23 mouse cellular contexts compared by ENCODE assay signal in genomic region chr5:120188541-120188940, GRCm38 (mm10).
A peak's percentile ranks its signal among the peaks of the same experiment; 100 is the strongest.
DNase-seq lines count a peak whose midpoint lies in the region; ATAC-seq lines count a peak whose summit lies in the region.
"Had no signal": no experiment of that assay in that cellular context is flagged by ENCODE, and none has a peak within 500 bp of the region (broad histone marks: within the 10 kb centered on the region; RNA-seq: fewer than 3 reads in every experiment).

No protein-coding gene starts in this region.

- no peak overlapping the region for H3K4me2 ChIP-seq in forebrain, embryonic 14.5 days (ENCODE audit: low read length)
- no peak overlapping the region for H3K4me2 ChIP-seq in forebrain, embryonic 15.5 days (replicated peaks)
- H3K4me2 ChIP-seq in midbrain, embryonic 13.5 days (replicated peaks), result no peak overlapping the region
- no peak overlapping the region for H3K4me2 ChIP-seq in midbrain, embryonic 15.5 days
- H3K4me2 ChIP-seq: limb, embryonic 15.5 days; lung, embryonic 15.5 days; midbrain, embryonic 12.5 days had no signal

- peaks cover 6% of the 10 kb centered on the region for H3K4me1 ChIP-seq in forebrain, embryonic 14.5 days (ENCODE audit: control insufficient read depth, insufficient read depth, low read length)
- peaks cover 36% of the 10 kb centered on the region for H3K4me1 ChIP-seq in forebrain, embryonic 15.5 days
- peaks cover 52% of the 10 kb centered on the region for H3K4me1 ChIP-seq in midbrain, embryonic 13.5 days (replicated peaks)
- H3K4me1 ChIP-seq in midbrain, embryonic 15.5 days, result peaks cover 51% of the 10 kb centered on the region
- H3K4me1 ChIP-seq: lung, embryonic 15.5 days had no signal

- WGBS in forebrain, embryonic 14.5 days, result 48% methylated on average over 7 of the region's 7 CpGs
- WGBS in forebrain, embryonic 15.5 days, result 50% methylated on average over 7 of the region's 7 CpGs
- 75% methylated on average over 7 of the region's 7 CpGs for whole genome bisulfite sequencing in midbrain, embryonic 13.5 days
- 67% methylated on average over 7 of the region's 7 CpGs for WGBS in midbrain, embryonic 15.5 days

- no peaks in the 10 kb centered on the region for H3K27me3 ChIP-seq in forebrain, embryonic 14.5 days (replicated peaks; ENCODE audit: control insufficient read depth, insufficient read depth, low read length)
- no peaks in the 10 kb centered on the region for H3K27me3 ChIP-seq in forebrain, embryonic 15.5 days
- H3K27me3 ChIP-seq in midbrain, embryonic 13.5 days, result no peaks in the 10 kb centered on the region
- H3K27me3 ChIP-seq in midbrain, embryonic 15.5 days (replicated peaks), result no peaks in the 10 kb centered on the region
- H3K27me3 ChIP-seq: limb, embryonic 15.5 days; lung, embryonic 15.5 days had no signal

- DNase-seq in forebrain, embryonic 14.5 days (ENCODE audit: low spot score), result no peak
- DNase-seq in cerebellum, adult 8-10 months, result peak; percentile 86
- DNase-seq in cerebellum, postnatal 36 days, result peak; percentile 88 to 90
- no peak for DNase-seq in embryo, embryonic 10.5 days (ENCODE audit: low spot score)
- DNase-seq in kidney, adult 9 months, result no peak
- DNase-seq: adrenal gland, postnatal 10 days; forebrain, postnatal 0 days; gastrocnemius, postnatal 25 days; kidney, postnatal 4 days; left cerebral cortex, postnatal 4 days; retina, postnatal 1 day; right cerebral cortex, postnatal 25 days; thymus, postnatal 14 days had no signal

- H3K27ac ChIP-seq in forebrain, embryonic 14.5 days (ENCODE audit: low read depth, low read length), result no peak overlapping the region
- H3K27ac ChIP-seq in forebrain, embryonic 15.5 days (replicated peaks), result no peak overlapping the region
- H3K27ac ChIP-seq in midbrain, embryonic 13.5 days, result no peak overlapping the region
- H3K27ac ChIP-seq in midbrain, embryonic 15.5 days, result no peak overlapping the region
- H3K27ac ChIP-seq: heart, adult 2 months; left cerebral cortex, adult 2 months; limb, embryonic 15.5 days; liver, embryonic 14.5 days; lung, embryonic 15.5 days; midbrain, embryonic 12.5 days had no signal

- ATAC-seq in forebrain, embryonic 14.5 days, result 0 out of 2 replicates have a peak, but pooled peaks have one; percentile 8
- no peak for ATAC-seq in forebrain, embryonic 15.5 days (replicated peaks)
- no peak for ATAC-seq in midbrain, embryonic 13.5 days
- ATAC-seq in midbrain, embryonic 15.5 days (replicated peaks), result no peak
- ATAC-seq: forebrain, postnatal 0 days; intestine, postnatal 0 days had no signal

- H3K9ac ChIP-seq in forebrain, embryonic 14.5 days (ENCODE audit: low read length), result no peak overlapping the region
- H3K9ac ChIP-seq in forebrain, embryonic 15.5 days (replicated peaks), result no peak overlapping the region
- H3K9ac ChIP-seq in midbrain, embryonic 13.5 days (replicated peaks), result 0 out of 2 replicates have a peak overlapping the region, but pooled peaks have one; percentile 24
- no peak overlapping the region for H3K9ac ChIP-seq in midbrain, embryonic 15.5 days
- H3K9ac ChIP-seq: forebrain, postnatal 0 days; limb, embryonic 15.5 days; liver, embryonic 14.5 days; lung, embryonic 15.5 days; midbrain, embryonic 12.5 days had no signal

- H3K9me3 ChIP-seq in forebrain, embryonic 14.5 days (replicated peaks; ENCODE audit: control insufficient read depth, low read length), result no peaks in the 10 kb centered on the region
- H3K9me3 ChIP-seq in forebrain, embryonic 15.5 days, result no peaks in the 10 kb centered on the region
- no peaks in the 10 kb centered on the region for H3K9me3 ChIP-seq in midbrain, embryonic 13.5 days
- H3K9me3 ChIP-seq in midbrain, embryonic 15.5 days, result no peaks in the 10 kb centered on the region
- H3K9me3 ChIP-seq: limb, embryonic 15.5 days; lung, embryonic 15.5 days; midbrain, embryonic 12.5 days had no signal

- H3K36me3 ChIP-seq in forebrain, embryonic 14.5 days (ENCODE audit: control insufficient read depth, insufficient read depth, low read length), result peaks cover 4% of the 10 kb centered on the region; the same call in 1 of the 2 replicates
- no peaks in the 10 kb centered on the region for H3K36me3 ChIP-seq in forebrain, embryonic 15.5 days
- H3K36me3 ChIP-seq in midbrain, embryonic 13.5 days, result no peaks in the 10 kb centered on the region
- H3K36me3 ChIP-seq in midbrain, embryonic 15.5 days (replicated peaks), result no peaks in the 10 kb centered on the region
- H3K36me3 ChIP-seq: lung, embryonic 15.5 days; midbrain, embryonic 12.5 days had no signal

- H3K4me3 ChIP-seq in forebrain, embryonic 14.5 days (ENCODE audit: low read depth, low read length), result no peak overlapping the region
- H3K4me3 ChIP-seq in forebrain, embryonic 15.5 days, result no peak overlapping the region
- H3K4me3 ChIP-seq in midbrain, embryonic 13.5 days (replicated peaks), result no peak overlapping the region
- H3K4me3 ChIP-seq in midbrain, embryonic 15.5 days, result no peak overlapping the region
- H3K4me3 ChIP-seq: heart, adult 2 months; left cerebral cortex, adult 2 months; limb, embryonic 15.5 days; lung, embryonic 15.5 days; midbrain, embryonic 12.5 days had no signal

Comparison
In these comparisons a context has a peak if more than half of its experiments do, and no peak if none do; other contexts are left out.
1. DNase-seq: peak in cerebellum, adult 8-10 months (single experiment) and cerebellum, postnatal 36 days (2 of 2); none in forebrain, embryonic 14.5 days (single experiment), embryo, embryonic 10.5 days (single experiment) and kidney, adult 9 months (single experiment).